Mouse (Mus musculus): ENCODE results near the gene Tnk2.

DNA sequence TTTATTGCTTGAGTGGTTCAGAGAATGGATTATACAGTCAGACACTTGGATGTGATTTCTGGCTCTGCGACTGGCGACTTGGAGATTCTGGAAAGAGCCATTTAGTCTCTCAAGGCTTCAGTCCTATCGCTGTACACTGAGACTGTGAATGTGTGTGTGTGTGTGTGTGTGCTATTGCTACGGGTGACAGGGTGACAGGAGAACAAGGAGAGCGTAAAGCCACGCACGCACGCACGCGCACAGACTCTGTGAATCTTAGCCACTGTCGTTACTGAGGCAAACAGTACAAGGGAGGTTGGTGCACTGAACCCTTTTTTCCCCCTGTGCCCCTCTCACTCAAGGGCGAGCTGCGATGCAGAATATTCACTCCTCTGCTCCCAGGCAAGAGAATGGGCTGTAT, 1.4 kb upstream of the Tnk2 start:
- TF ChIP-seq CTCF (IDR thresholded peaks at IDR 0.05; ENCODE audit: insufficient read depth, low read length) (no peak), POLR2A (IDR thresholded peaks at IDR 0.05; ENCODE audit: borderline replicate concordance, extremely low read depth, low read depth, low read length) (no peak)
